Mouse (Mus musculus) embryonic facial prominence, embryonic 13.5 days (tissue): ENCODE data around the gene Msln. TPM values are rescaled to one million over a fixed set of nuclear protein-coding genes. Genes with fewer than 3 reads are reported as not detected.
A peak's percentile ranks its signal among the peaks of the same experiment; 100 is the strongest.
"Not testable (repeated sequence)": the region's sequence is repeated elsewhere in the genome, so short reads cannot be mapped to it uniquely, and the experiment has no call there.

Experiments
- ATAC-seq: fragments of 200-750 bp; cut with Nextera tagmentation; 2 replicates; pipeline ENCODE4 v1.8.0; 2017; ENCODE audit warnings: low read depth; ENCODE audit not compliant: insufficient number of reproducible peaks, insufficient read depth, low FRiP score, low TSS enrichment
- H3K27ac ChIP-seq: fragments of 300-500 bp; sonication (generic); 2 replicates; pipeline ENCODE4 v1.5.1; 2015; ENCODE audit warnings: moderate library complexity, mild to moderate bottlenecking, inconsistent platforms
- H3K27me3 ChIP-seq: fragments of 300-500 bp; sonication (generic); 2 replicates; pipeline ENCODE4 v1.6.1; 2015; ENCODE audit warnings: mild to moderate bottlenecking, inconsistent platforms
- H3K36me3 ChIP-seq: fragments of 300-500 bp; sonication (generic); 2 replicates; pipeline ENCODE4 v1.6.1; 2015; ENCODE audit warnings: mild to moderate bottlenecking, inconsistent platforms
- H3K4me1 ChIP-seq: fragments of 300-500 bp; sonication (generic); 2 replicates; pipeline ENCODE4 v1.6.1; 2015; ENCODE audit warnings: inconsistent platforms
- H3K4me2 ChIP-seq: fragments of 300-500 bp; sonication (generic); 2 replicates; pipeline ENCODE4 v1.6.1; 2015; ENCODE audit warnings: moderate library complexity, mild to moderate bottlenecking, inconsistent platforms
- H3K4me3 ChIP-seq: fragments of 300-500 bp; sonication (generic); 2 replicates; pipeline ENCODE4 v1.5.1; 2015; ENCODE audit warnings: mild to moderate bottlenecking, inconsistent platforms
- H3K9ac ChIP-seq: fragments of 300-500 bp; sonication (generic); 2 replicates; pipeline ENCODE4 v1.6.1; 2015; ENCODE audit warnings: mild to moderate bottlenecking, inconsistent platforms
- H3K9me3 ChIP-seq: fragments of 300-500 bp; sonication (generic); 2 replicates; pipeline ENCODE4 v1.6.1; 2016; ENCODE audit warnings: inconsistent platforms
- WGBS: fragments of 180-500 bp; shearing (Covaris S2); methylation state at CpG from one replicate; pipeline ENCODE4 v1.1.7; 2015; ENCODE audit warnings: mixed read lengths; 5-methylcytosine and 5-hydroxymethylcytosine counted together
- polyA plus RNA-seq: library from polyadenylated mRNA; unstranded; fragments of >200 nt; fragmentation: Nextera tagmentation; extraction: Ambion mirVana; gene quantifications from 2 replicates; pipeline ENCODE4 v1.2.1, GENCODE M21; 2015

The Msln gene
- polyA plus RNA-seq, 1 experiment from 2014 or later: 0.42 TPM

- H3K27me3 ChIP-seq: 0 out of 2 replicates have a peak, but pooled peaks cover 3% of the 10 kb centered on the region
- no peaks in the 10 kb centered on the region for H3K9me3 ChIP-seq
- no peak for ATAC-seq
- H3K36me3 ChIP-seq: no peaks in the 10 kb centered on the region
- H3K4me1 ChIP-seq: peaks cover 8% of the 10 kb centered on the region
- no peak overlapping the region for H3K4me3 ChIP-seq
- no peak overlapping the region for H3K4me2 ChIP-seq
- no peak overlapping the region for H3K27ac ChIP-seq
- no peak overlapping the region for H3K9ac ChIP-seq
- WGBS: 94% methylated on average over 4 of the region's 4 CpGs
Measured at GRCm38 (mm10) chr17:25748238-25748637, 5.9 kb downstream of the Msln start.

- no peak overlapping the region for H3K4me2 ChIP-seq
- 80% methylated on average over 10 of the region's 10 CpGs for WGBS
- no peak for ATAC-seq
- no peak overlapping the region for H3K4me3 ChIP-seq
- H3K27me3 ChIP-seq: 0 out of 2 replicates have a peak, but pooled peaks cover 3% of the 10 kb centered on the region
- H3K4me1 ChIP-seq: no peaks in the 10 kb centered on the region
- no peak overlapping the region for H3K27ac ChIP-seq
- H3K9ac ChIP-seq: no peak overlapping the region
- H3K9me3 ChIP-seq: no peaks in the 10 kb centered on the region
- H3K36me3 ChIP-seq: no peaks in the 10 kb centered on the region
Measured at GRCm38 (mm10) chr17:25744311-25744710, 9.9 kb downstream of the Msln start.

DNA sequence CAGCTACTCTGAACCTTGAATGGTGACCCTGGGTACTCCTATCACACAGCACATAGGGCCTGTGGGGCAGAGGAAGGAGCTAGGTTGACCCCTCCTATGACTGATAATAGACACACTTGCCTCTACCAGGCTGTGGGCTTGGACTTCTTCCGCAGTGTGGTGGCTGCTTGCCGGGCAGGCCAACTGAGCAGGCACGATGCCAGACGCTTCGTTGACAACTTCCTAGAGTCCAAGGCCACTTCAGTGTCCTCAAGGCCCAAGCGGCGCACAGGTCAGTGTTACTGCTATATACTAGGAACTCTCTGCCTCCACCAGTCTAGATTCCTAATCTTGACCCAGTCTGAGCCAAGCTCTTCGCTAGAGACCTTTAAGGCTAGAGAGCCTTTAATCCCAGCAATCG is 10.3 kb downstream of the Msln start:
- H3K27ac ChIP-seq: no peak overlapping the region
- H3K4me3 ChIP-seq: no peak overlapping the region
- no peak overlapping the region for H3K4me2 ChIP-seq
- no peaks in the 10 kb centered on the region for H3K4me1 ChIP-seq
- 92% methylated on average over 9 of the region's 9 CpGs for WGBS
- no peaks in the 10 kb centered on the region for H3K36me3 ChIP-seq
- no peaks in the 10 kb centered on the region for H3K9me3 ChIP-seq
- H3K9ac ChIP-seq: no peak overlapping the region
- ATAC-seq: no peak
- 0 out of 2 replicates have a peak, but pooled peaks cover 3% of the 10 kb centered on the region for H3K27me3 ChIP-seq

GRCm38 (mm10) chr17:25741471-25741870 is 12.7 kb downstream of the Msln start:
- 71% methylated on average over 12 of the region's 12 CpGs for WGBS
- H3K9me3 ChIP-seq, H3K27me3 ChIP-seq, ATAC-seq, H3K27ac ChIP-seq, H3K9ac ChIP-seq, H3K36me3 ChIP-seq, H3K4me1 ChIP-seq, H3K4me3 ChIP-seq, H3K4me2 ChIP-seq: not testable (repeated sequence)

GRCm38 (mm10) chr17:25738861-25739260 is 15.3 kb downstream of the Msln start:
- Histone ChIP-seq H3K9ac (no peak overlapping the region), H3K27ac (no peak overlapping the region), H3K4me1 (no peaks in the 10 kb centered on the region), H3K36me3 (no peaks in the 10 kb centered on the region), H3K27me3 (no peaks in the 10 kb centered on the region), H3K9me3 (no peaks in the 10 kb centered on the region), H3K4me3 (no peak overlapping the region), H3K4me2 (no peak overlapping the region)
- WGBS: 81% methylated on average over 7 of the region's 7 CpGs
- ATAC-seq: no peak

DNA sequence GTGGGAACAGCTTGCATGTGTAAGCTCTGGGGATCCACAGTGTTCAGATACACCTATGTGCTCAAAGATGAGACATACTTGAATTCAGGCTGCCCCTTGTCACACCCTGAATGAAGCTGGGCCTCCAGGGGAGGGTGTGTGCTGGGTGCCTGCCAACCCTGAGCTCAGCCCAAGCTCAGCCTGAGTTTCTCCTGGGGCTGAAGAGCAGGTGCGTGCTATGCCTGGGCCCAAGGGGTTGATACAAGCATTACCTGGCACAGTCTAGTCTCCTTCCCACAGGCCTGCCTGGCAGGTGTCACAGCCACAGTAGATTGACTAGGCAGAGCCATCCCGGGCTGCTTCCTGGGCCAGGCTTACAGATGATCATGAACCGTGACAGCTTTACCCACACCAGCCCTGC is 18.4 kb downstream of the Msln start, which contains the start of gene Mslnl:
TSS of gene Mslnl (plus strand) at position 298 of the 400 bp plus-strand sequence.
- 58% methylated on average over 3 of the region's 3 CpGs for WGBS
- Histone ChIP-seq H3K27ac (no peak within 1 kb of the TSS), H3K9me3 (no peaks in the 10 kb centered on the region), H3K4me3 (no peak within 1 kb of the TSS), H3K27me3 (no peaks in the 10 kb centered on the region), H3K9ac (peak within 1 kb of the TSS; percentile 36; the same call in 1 of the 2 replicates), H3K4me1 (no peaks in the 10 kb centered on the region), H3K4me2 (no peak within 1 kb of the TSS), H3K36me3 (peaks cover 7% of the 10 kb centered on the region; the same call in 1 of the 2 replicates)
- no peak for ATAC-seq

GRCm38 (mm10) chr17:25735246-25735645 is 18.9 kb downstream of the Msln start:
- Histone ChIP-seq H3K27me3 (no peaks in the 10 kb centered on the region), H3K9me3 (no peaks in the 10 kb centered on the region), H3K4me1 (no peaks in the 10 kb centered on the region), H3K27ac (no peak overlapping the region), H3K4me3 (no peak overlapping the region), H3K9ac (peak overlapping the region; percentile 36; the same call in 1 of the 2 replicates), H3K4me2 (no peak overlapping the region), H3K36me3 (peaks cover 12% of the 10 kb centered on the region)
- no peak for ATAC-seq
- 79% methylated on average over 5 of the region's 5 CpGs for WGBS

GRCm38 (mm10) chr17:25732082-25732481 is 22.1 kb downstream of the Msln start:
- WGBS: 17% methylated on average over 2 of the region's 2 CpGs
- ATAC-seq: no peak
- H3K9ac ChIP-seq: no peak overlapping the region

DNA sequence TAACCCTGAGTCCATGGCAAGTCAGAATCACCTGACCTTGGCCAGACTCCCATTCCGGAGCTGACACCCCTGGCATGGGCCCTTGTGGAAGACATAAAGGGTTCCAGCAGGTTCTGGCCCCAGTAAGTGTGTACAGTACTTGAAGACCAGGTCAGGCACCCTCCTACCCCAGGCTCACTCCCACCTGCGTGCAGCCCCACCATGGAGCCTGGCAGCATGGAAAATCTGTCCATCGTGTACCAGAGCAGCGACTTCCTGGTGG is 26.2 kb downstream of the Msln start:
- H3K4me2 ChIP-seq: peak overlapping the region; percentile 96
- no peak for ATAC-seq
- H3K4me1 ChIP-seq: peaks cover 23% of the 10 kb centered on the region
- H3K9ac ChIP-seq: peak overlapping the region; percentile 86
- H3K9me3 ChIP-seq: no peaks in the 10 kb centered on the region
- H3K27me3 ChIP-seq: no peaks in the 10 kb centered on the region
- H3K27ac ChIP-seq: peak overlapping the region; percentile 53
- peaks cover 44% of the 10 kb centered on the region for H3K36me3 ChIP-seq
- peak overlapping the region; percentile 65 for H3K4me3 ChIP-seq
- 22% methylated on average over 4 of the region's 4 CpGs for WGBS

More at GRCm38 (mm10) chr17:25732082-25732481, 22.1 kb downstream of the Msln start:
- no peak overlapping the region for H3K4me2 ChIP-seq
- H3K4me1 ChIP-seq: peaks cover 11% of the 10 kb centered on the region
- H3K4me3 ChIP-seq: no peak overlapping the region
- H3K36me3 ChIP-seq: peaks cover 24% of the 10 kb centered on the region
- no peak overlapping the region for H3K27ac ChIP-seq
- H3K9me3 ChIP-seq: no peaks in the 10 kb centered on the region
- H3K27me3 ChIP-seq: no peaks in the 10 kb centered on the region

GRCm38 (mm10) chr17:25727265-25728008 is 26.7 kb downstream of the Msln start, which contains the start of the genes Chtf18 and Rpusd1:
TSS of gene Chtf18 (minus strand) at chr17:25727419.
TSS of gene Rpusd1 (plus strand) at chr17:25727670.
- under 1% methylated on average over 37 of the region's 37 CpGs for whole genome bisulfite sequencing
- H3K4me2 ChIP-seq: peak within 1 kb of the TSS; percentile 96
- H3K9me3 ChIP-seq: no peaks in the 10 kb centered on the region
- H3K4me3 ChIP-seq: peak within 1 kb of the TSS; percentile 65
- no peaks in the 10 kb centered on the region for H3K27me3 ChIP-seq
- H3K9ac ChIP-seq: peak within 1 kb of the TSS; percentile 86
- peaks cover 23% of the 10 kb centered on the region for H3K4me1 ChIP-seq
- peaks cover 49% of the 10 kb centered on the region for H3K36me3 ChIP-seq
- ATAC-seq: peak; percentile 98
- peak within 1 kb of the TSS; percentile 53 for H3K27ac ChIP-seq

- WGBS: 80% methylated on average over 6 of the region's 6 CpGs
- Histone ChIP-seq H3K36me3 (peaks cover 59% of the 10 kb centered on the region), H3K4me3 (no peak overlapping the region)
Measured at GRCm38 (mm10) chr17:25725264-25725663, 28.9 kb downstream of the Msln start.

DNA sequence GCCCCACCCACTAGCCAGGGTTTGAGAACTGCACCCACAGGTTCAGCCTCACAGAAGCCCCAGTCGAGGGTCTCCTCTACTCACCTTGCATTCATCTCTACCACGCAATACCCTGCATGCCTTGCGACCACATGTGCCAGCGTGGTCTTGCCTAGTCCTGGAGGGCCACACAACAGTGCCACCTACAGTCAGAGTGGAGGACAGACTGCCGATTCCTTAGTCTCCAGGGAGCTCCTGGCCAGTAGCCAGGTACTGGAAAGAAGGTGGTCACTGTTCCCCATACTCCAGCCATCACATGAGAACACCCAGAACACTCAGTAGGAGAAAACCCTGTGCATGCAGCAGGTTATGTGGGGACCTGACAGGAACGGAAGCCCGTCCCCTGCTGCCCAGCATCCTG is 30.3 kb downstream of the Msln start:
- Histone ChIP-seq H3K9me3 (no peaks in the 10 kb centered on the region), H3K9ac (no peak overlapping the region), H3K4me1 (peaks cover 22% of the 10 kb centered on the region), H3K4me2 (no peak overlapping the region), H3K27ac (no peak overlapping the region), H3K27me3 (no peaks in the 10 kb centered on the region), H3K4me3 (no peak overlapping the region), H3K36me3 (peaks cover 62% of the 10 kb centered on the region)
- 74% methylated on average over 7 of the region's 7 CpGs for WGBS
- ATAC-seq: no peak

More at GRCm38 (mm10) chr17:25725264-25725663, 28.9 kb downstream of the Msln start:
- Histone ChIP-seq H3K27ac (no peak overlapping the region), H3K9me3 (no peaks in the 10 kb centered on the region), H3K4me1 (peaks cover 23% of the 10 kb centered on the region), H3K27me3 (no peaks in the 10 kb centered on the region), H3K4me2 (no peak overlapping the region), H3K9ac (0 out of 2 replicates have a peak overlapping the region, but pooled peaks have one; percentile 40)
- ATAC-seq: no peak
